Mouse (Mus musculus): ENCODE results near the gene Hspbp1.

- no peak for TF ChIP-seq CTCF (IDR thresholded peaks at IDR 0.05; ENCODE audit: low read depth)
- TF ChIP-seq EP300 (IDR thresholded peaks at IDR 0.05; ENCODE audit: low read depth): no peak
These were observed 73.4 kb downstream of the Hspbp1 start for GRCm38 (mm10) chr7:4611511-4611910.

All from liver, embryonic 14.5 days (tissue).